Mouse (Mus musculus) liver, embryonic 14 days (tissue): Measurements from ENCODE around the gene Isg15. TPM values are rescaled to one million over a fixed set of nuclear protein-coding genes. Genes with fewer than 3 reads are reported as not detected.

Source experiments
- polyA plus RNA-seq: library from polyadenylated mRNA; depleted of rRNA; stranded (reverse); fragments of >200 nt; gene quantifications from 2 replicates; pipeline ENCODE4 v1.2.3, GENCODE M21; 2012; rRNA removed

The Isg15 gene
- polyA plus RNA-seq: 9.9 and 16.3 TPM in 2 replicates

DNA sequence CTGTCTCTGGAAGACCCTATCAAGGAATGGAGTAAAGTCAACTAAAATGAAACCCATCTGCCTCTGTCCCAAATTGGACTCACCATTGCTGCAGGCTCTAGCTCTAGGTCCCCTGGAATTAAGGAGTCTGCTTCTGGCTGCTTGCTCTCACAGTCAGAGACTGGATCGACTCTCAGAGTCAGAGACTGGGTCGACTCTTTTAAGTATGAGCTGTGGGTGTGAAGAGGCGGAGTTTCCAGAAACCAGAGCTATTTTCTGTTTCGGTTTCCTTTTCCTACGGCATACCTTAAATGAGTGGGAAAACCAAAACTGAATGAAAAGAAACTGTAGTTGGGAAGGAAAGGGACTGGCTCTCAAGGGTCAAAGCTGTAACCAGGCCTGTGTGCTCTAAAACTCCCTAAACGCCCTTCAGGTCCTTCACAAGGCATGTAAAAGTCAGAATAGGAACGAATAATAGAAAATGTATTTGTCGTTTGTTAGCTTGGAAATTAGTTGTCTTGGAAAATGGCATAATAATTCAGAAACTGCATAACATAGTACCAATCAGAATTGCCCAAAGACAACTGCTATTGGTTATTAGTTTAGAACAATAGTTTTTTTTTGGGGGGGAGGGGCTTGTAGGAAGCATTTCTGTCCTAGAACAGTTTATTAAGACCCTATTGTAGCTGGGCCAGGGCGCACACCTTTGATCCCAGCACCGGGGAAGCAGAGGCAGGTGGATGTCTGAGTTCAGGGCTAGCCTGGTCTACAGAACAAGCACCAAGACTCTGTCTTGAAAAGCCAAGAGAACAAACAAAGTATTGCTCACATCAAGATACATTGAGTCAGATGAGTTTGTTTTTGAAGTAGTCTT is at the start of gene Isg15:
Gene Isg15, minus strand, starts transcription at position 196 of the 853 bp plus-strand sequence.

DNA sequence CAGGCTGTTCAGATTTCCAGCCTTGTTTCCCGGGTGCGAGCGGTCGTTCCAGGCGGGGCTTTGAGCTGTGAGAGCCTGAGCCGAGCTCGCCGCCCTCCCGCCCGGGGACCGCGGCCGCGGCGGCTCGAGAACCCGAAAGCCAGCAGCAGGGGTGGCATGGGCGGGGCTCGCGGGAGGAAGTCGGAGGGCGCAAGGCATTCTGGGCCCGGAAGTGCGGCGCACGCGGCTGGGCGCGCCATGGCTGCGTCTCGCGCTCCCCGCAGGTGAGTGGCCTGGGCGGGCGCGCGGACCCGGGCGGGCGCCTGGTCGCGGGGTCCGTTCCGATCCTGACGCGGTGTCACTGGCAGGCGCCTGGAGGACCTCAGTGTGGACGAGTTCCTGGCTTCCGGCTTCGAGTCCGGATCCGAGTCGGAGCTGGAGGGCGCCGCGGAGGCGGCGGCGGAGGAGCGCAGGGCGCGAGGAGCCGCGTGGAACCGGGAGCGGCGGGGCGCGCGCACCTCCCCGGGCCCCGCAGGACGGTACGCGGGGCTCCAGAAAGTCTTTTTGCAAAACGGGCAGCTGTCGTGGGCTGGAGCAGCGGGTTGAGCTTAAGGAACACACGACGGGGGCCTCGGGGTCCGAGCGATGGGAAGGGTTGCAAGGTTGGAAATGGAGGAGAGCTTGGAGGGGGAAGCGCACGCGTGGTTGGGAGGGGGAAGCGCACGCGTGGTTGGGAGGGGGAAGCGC is 35.4 kb upstream of the Isg15 start, which contains the start of gene Noc2l:
Gene Noc2l, plus strand, starts transcription at position 203 of the 726 bp plus-strand sequence.

DNA sequence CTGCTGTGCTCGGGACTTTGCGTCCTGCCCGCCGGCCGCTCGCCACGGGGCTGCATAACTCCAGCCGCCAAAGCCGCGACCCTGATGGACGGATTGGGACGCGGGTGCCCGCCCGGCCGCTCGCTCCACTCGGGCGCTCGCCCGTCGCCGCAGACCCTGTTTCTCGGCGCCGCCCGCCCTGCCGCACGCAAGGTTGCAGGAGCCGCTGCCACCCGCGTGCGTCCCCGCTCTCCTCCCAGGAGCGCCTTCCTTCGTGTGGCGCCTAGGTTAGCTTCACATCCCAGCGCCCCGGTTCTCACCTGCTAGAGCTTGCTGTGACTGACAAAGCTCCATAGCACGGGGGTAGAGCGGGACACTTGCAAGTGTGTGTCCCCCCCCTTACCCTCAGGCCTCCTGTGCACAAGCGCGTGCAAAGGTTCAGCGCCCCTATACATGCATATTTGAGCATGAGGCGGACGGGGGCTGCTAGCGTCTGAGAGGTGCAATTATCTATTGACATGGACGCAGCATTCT is 34.1 kb upstream of the Isg15 start, which contains the start of gene Plekhn1:
Gene Plekhn1, minus strand, starts transcription at position 157 of the 513 bp plus-strand sequence.

GRCm38 (mm10) chr4:156215649-156216048 is 15.0 kb upstream of the Isg15 start, which contains the start of gene Perm1:
Perm1 (plus strand) TSS chr4:156215868.

DNA sequence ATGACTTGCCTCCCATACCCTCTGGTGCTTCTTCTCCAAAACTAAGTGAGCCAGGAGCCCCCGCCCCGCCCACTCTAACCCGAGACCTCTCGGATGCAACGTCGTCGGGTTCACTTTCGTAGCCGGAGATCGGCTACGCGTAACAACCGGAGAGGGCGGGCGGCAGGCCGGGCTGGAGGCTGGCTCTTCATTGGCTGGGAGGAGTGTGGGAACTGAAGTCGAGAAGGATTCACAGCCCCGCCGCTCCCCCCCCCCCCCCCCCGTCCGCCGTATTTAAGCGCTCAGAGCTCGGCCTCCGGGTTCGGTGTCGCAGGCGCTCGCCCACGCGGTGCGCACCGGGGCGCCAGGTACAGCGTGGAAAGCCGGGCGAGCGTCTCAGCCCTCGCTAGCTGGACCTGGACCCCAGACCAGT is 2.4 kb upstream of the Isg15 start, which contains the start of gene AW011738:
Gene AW011738, plus strand, starts transcription at position 304 of the 412 bp plus-strand sequence.

GRCm38 (mm10) chr4:156197131-156197828 is 3.3 kb downstream of the Isg15 start, which contains the start of gene Agrn:
Agrn (minus strand) TSS chr4:156197488.

Other genes starting within 250 kb of the Isg15 start
- 32.6 and 35.9 TPM in 2 replicates for gene C1qtnf12, start 238.5 kb downstream of the Isg15 start, polyA plus RNA-seq
- gene B3galt6, start 208.2 kb downstream of the Isg15 start, polyA plus RNA-seq: 2.1 and 2.8 TPM in 2 replicates
- 30.4 and 33.1 TPM in 2 replicates for gene Sdf4, start 207.9 kb downstream of the Isg15 start, polyA plus RNA-seq
- gene Tnfrsf4, start 187.0 kb downstream of the Isg15 start, polyA plus RNA-seq: 0.85 and 1.0 TPM in 2 replicates
- 0.15 and 0.24 TPM in 2 replicates for gene Tnfrsf18, start 174.7 kb downstream of the Isg15 start, polyA plus RNA-seq
- gene Ttll10, start 141.4 kb downstream of the Isg15 start, polyA plus RNA-seq: 0.43 and 0.44 TPM in 2 replicates
- gene 9430015G10Rik, start 90.8 kb downstream of the Isg15 start, polyA plus RNA-seq: 12.7 and 17.1 TPM in 2 replicates
- gene Rnf223, start 70.3 kb downstream of the Isg15 start, polyA plus RNA-seq: 0.19 and 0.24 TPM in 2 replicates
- 19.0 and 20.7 TPM in 2 replicates for gene Agrn, start 3.3 kb downstream of the Isg15 start, polyA plus RNA-seq
- gene AW011738, start 2.5 kb upstream of the Isg15 start, polyA plus RNA-seq: 0.66 and 0.84 TPM in 2 replicates
- 0.03 and 0.08 TPM in 2 replicates for gene Perm1, start 15.1 kb upstream of the Isg15 start, polyA plus RNA-seq
- 8.9 and 9.5 TPM in 2 replicates for gene Plekhn1, start 34.0 kb upstream of the Isg15 start, polyA plus RNA-seq
- 63.6 and 69.6 TPM in 2 replicates for gene Noc2l, start 35.2 kb upstream of the Isg15 start, polyA plus RNA-seq
- gene Samd11, start 54.8 kb upstream of the Isg15 start, polyA plus RNA-seq: 46.4 and 55.2 TPM in 2 replicates
- gene Vmn2r-ps159, start 130.3 kb upstream of the Isg15 start, polyA plus RNA-seq: not detected in 2 replicates